Mouse (Mus musculus): ENCODE results near the gene Becn1.

DNA sequence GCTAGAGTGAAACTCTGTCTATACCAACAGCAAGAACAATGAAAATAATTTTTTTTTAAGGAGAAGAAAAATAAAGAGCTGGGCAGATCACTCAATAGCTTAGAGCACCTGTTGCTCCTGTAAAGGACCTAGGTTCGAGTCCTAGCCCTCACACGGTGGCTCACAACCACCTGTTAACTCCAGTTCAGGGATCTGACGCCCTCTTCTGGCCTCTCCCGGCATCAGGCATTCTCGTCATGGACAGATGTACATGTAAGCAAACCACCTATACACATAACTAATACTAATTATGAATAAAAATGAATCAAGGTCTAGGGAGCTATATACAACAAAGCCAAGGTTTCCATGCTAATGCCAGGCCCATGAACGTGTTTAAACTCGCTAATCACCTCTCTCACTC, 1.2 kb downstream of the Becn1 start:
- no peak for TF ChIP-seq CEBPB (IDR thresholded peaks at IDR 0.05; ENCODE audit: low read depth)
- no peak for TF ChIP-seq CTCF (IDR thresholded peaks at IDR 0.05; ENCODE audit: control insufficient read depth, insufficient read depth, insufficient read length)
- no peak for TF ChIP-seq FOSL1 (IDR thresholded peaks at IDR 0.05; ENCODE audit: insufficient read depth, low read length, poor library complexity, severe bottlenecking)
- TF ChIP-seq MAX (IDR thresholded peaks at IDR 0.05) = no peak
- no peak for TF ChIP-seq MYOG (IDR thresholded peaks at IDR 0.05; ENCODE audit: control insufficient read depth, extremely low read depth, insufficient read length)
- no peak for TF ChIP-seq USF1 (IDR thresholded peaks at IDR 0.05; ENCODE audit: low read depth)
